Mouse (Mus musculus): ENCODE data around the gene Ccnb1.

DNA sequence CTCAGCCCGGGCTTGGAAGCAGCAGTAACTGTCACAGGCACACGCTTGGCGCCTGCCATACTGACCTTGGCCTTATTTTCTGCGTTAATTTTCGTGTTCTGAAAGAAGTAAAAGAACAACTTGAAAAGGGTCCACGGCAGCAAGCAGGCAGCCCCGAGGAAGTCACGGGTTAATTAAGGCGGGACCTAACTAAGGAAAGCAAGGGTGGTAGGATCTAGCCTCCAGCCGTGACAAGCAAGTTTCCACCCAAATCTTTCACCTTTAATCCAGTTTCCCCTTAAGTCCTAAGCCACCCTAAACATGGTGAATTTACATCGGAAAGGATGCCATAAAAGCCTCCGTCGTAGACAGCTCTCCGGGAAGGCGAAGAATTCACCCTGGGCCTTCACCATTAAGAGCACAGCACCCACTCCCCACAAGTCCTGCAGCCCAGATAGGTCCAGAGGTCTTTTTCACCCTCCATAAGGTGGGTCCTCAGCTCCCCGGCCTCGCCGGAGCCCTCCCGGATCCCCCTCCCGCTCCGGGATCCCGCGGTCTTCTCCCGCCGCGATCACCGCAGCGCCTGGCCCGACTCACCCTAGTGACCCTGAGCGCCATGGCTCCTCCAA lies 460 bp downstream of the Ccnb1 start:
- no peak for TF ChIP-seq CTCF (IDR thresholded peaks at IDR 0.05; ENCODE audit: low read depth, low read length)
- no peak for TF ChIP-seq POLR2A (IDR thresholded peaks at IDR 0.05; ENCODE audit: extremely low read depth, insufficient read depth, low read length)
